Mouse (Mus musculus) thymus, postnatal 10 days (tissue): Measurements from ENCODE around the gene 5430402E10Rik.
"Not testable (repeated sequence)": the region's sequence is repeated elsewhere in the genome, so short reads cannot be mapped to it uniquely, and the experiment has no call there.

Experiments
- DNase-seq, 2 experiments: peaks; one replicate each; pipeline ENCODE4 v3.0.0; 2021; ENCODE audit warnings: low spot score in 2 of 2

The 5430402E10Rik gene

DNA sequence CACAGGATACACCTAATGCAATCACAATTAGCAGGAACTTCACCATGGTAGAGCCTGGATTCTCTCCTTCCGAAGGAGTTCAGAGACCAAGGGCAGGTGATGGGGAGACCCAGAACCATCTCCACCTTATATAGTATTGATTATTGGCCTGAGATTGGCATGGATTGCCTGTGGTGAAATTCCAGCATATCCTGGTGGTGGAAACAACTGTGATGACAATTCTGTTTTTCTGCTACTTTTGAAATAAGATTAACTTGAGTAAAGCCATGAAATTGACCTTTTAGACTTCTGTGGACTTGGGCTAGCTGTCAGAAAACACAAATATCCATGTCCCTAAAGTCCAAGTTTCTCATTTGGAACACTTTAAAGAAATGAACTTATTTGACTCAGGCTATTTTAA is at the start of gene 5430402E10Rik:
Gene 5430402E10Rik, minus strand, starts transcription at position 101 of the 400 bp plus-strand sequence.
- not testable (repeated sequence) for DNase-seq

DNA sequence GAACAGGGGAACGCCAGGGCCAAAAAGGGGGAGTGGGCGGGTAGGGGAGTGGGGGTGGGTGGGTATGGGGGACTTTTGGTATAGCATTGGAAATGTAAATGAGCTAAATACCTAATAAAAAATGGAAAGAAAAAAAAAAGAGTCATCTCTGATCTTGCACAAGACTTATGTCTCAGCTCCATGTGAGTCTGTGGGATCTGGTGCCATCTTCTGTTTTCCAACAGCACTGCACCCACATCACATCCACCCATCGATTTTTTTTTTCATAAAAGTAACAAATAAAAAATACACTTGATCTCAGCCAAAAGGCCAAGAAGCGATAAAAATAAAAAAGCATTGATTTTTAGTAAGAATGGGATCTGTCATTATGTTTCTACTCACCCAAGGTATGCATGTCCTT is 44.8 kb downstream of the 5430402E10Rik start:
- not testable (repeated sequence) for DNase-seq
